In genomic region chr10:116741343-116741742, GRCm38 (mm10) we compare ENCODE assay signal across 25 mouse cellular contexts.
A peak's percentile ranks its signal among the peaks of the same experiment; 100 is the strongest.
DNase-seq lines count a peak whose midpoint lies in the region; ATAC-seq lines count a peak whose summit lies in the region.
"Had no signal": no experiment of that assay in that cellular context is flagged by ENCODE, and none has a peak within 500 bp of the region (broad histone marks: within the 10 kb centered on the region; RNA-seq: fewer than 3 reads in every experiment).

No protein-coding gene starts in this region.

- no peaks in the 10 kb centered on the region for H3K4me1 ChIP-seq in midbrain, embryonic 12.5 days
- no peaks in the 10 kb centered on the region for H3K4me1 ChIP-seq in midbrain, embryonic 16.5 days (ENCODE audit: control insufficient read depth, insufficient read depth, low read length)
- H3K4me1 ChIP-seq in embryonic facial prominence, embryonic 14.5 days (ENCODE audit: control insufficient read depth, insufficient read depth, low read length), result peaks cover 28% of the 10 kb centered on the region
- peaks cover 20% of the 10 kb centered on the region for H3K4me1 ChIP-seq in limb, embryonic 12.5 days (replicated peaks)
- H3K4me1 ChIP-seq: lung, embryonic 15.5 days; megakaryocyte, embryonic 14.5 days; stomach, embryonic 15.5 days had no signal

- no peak overlapping the region for H3K27ac ChIP-seq in midbrain, embryonic 12.5 days (replicated peaks)
- no peak overlapping the region for H3K27ac ChIP-seq in midbrain, embryonic 16.5 days (ENCODE audit: low read length)
- no peak overlapping the region for H3K27ac ChIP-seq in embryonic facial prominence, embryonic 14.5 days (replicated peaks; ENCODE audit: low read depth, low read length)
- H3K27ac ChIP-seq in limb, embryonic 12.5 days, result no peak overlapping the region
- H3K27ac ChIP-seq: heart, embryonic 10.5 days; hindbrain, embryonic 14.5 days; lung, embryonic 15.5 days; stomach, embryonic 15.5 days had no signal

- WGBS in midbrain, embryonic 12.5 days, result 80% methylated on average over 6 of the region's 6 CpGs
- 78% methylated on average over 6 of the region's 6 CpGs for WGBS in midbrain, embryonic 16.5 days
- 28% methylated on average over 6 of the region's 6 CpGs for WGBS in embryonic facial prominence, embryonic 14.5 days
- WGBS in limb, embryonic 12.5 days, result 22% methylated on average over 6 of the region's 6 CpGs

- H3K9me3 ChIP-seq in midbrain, embryonic 12.5 days, result no peaks in the 10 kb centered on the region
- H3K9me3 ChIP-seq in midbrain, embryonic 16.5 days (replicated peaks; ENCODE audit: control insufficient read depth, low read length, poor library complexity, severe bottlenecking), result no peaks in the 10 kb centered on the region
- no peaks in the 10 kb centered on the region for H3K9me3 ChIP-seq in embryonic facial prominence, embryonic 14.5 days (ENCODE audit: control insufficient read depth, low read length)
- no peaks in the 10 kb centered on the region for H3K9me3 ChIP-seq in limb, embryonic 12.5 days
- H3K9me3 ChIP-seq: heart, embryonic 10.5 days; limb, embryonic 13.5 days; lung, embryonic 15.5 days; stomach, embryonic 15.5 days had no signal

- peak; percentile 58 for DNase-seq in embryonic facial prominence, embryonic 14.5 days (ENCODE audit: low spot score)
- DNase-seq in thymus, adult 18-20 months, result no peak
- no peak for DNase-seq in cerebellum, adult 8-10 months
- DNase-seq: adrenal gland, postnatal 10 days; cerebellum, adult 2 months; cerebellum, postnatal 36 days; forebrain, postnatal 0 days; gastrocnemius, adult 2 months; heart, postnatal 4 days; kidney, adult 18-20 months; lung, postnatal 36 days; right cerebral cortex, adult 18-20 months; thymus, postnatal 36 days had no signal

- no peaks in the 10 kb centered on the region for H3K27me3 ChIP-seq in midbrain, embryonic 12.5 days
- H3K27me3 ChIP-seq in midbrain, embryonic 16.5 days (ENCODE audit: control insufficient read depth, insufficient read depth, low read depth, low read length), result no peaks in the 10 kb centered on the region
- H3K27me3 ChIP-seq in embryonic facial prominence, embryonic 14.5 days (replicated peaks; ENCODE audit: control insufficient read depth, insufficient read depth, low read length), result no peaks in the 10 kb centered on the region
- no peaks in the 10 kb centered on the region for H3K27me3 ChIP-seq in limb, embryonic 12.5 days
- H3K27me3 ChIP-seq: limb, embryonic 13.5 days; lung, embryonic 15.5 days; megakaryocyte, embryonic 14.5 days; stomach, embryonic 15.5 days had no signal

- H3K9ac ChIP-seq in midbrain, embryonic 12.5 days (replicated peaks), result no peak overlapping the region
- H3K9ac ChIP-seq in midbrain, embryonic 16.5 days (ENCODE audit: low read depth, low read length), result no peak overlapping the region
- no peak overlapping the region for H3K9ac ChIP-seq in embryonic facial prominence, embryonic 14.5 days (ENCODE audit: low read depth, low read length)
- H3K9ac ChIP-seq in limb, embryonic 12.5 days (replicated peaks), result no peak overlapping the region
- H3K9ac ChIP-seq: forebrain, postnatal 0 days; hindbrain, embryonic 14.5 days; limb, embryonic 13.5 days; lung, embryonic 15.5 days; stomach, embryonic 15.5 days had no signal

- H3K4me3 ChIP-seq in midbrain, embryonic 12.5 days, result no peak overlapping the region
- H3K4me3 ChIP-seq in midbrain, embryonic 16.5 days (ENCODE audit: low read depth, low read length), result no peak overlapping the region
- no peak overlapping the region for H3K4me3 ChIP-seq in embryonic facial prominence, embryonic 14.5 days (ENCODE audit: low read depth, low read length)
- H3K4me3 ChIP-seq in limb, embryonic 12.5 days (replicated peaks), result no peak overlapping the region
- H3K4me3 ChIP-seq: gastrocnemius, adult 2 months; limb, embryonic 13.5 days; lung, embryonic 15.5 days; megakaryocyte, embryonic 14.5 days; stomach, embryonic 15.5 days had no signal

- no peak overlapping the region for H3K4me2 ChIP-seq in midbrain, embryonic 12.5 days (replicated peaks)
- no peak overlapping the region for H3K4me2 ChIP-seq in midbrain, embryonic 16.5 days (ENCODE audit: low read length)
- H3K4me2 ChIP-seq in embryonic facial prominence, embryonic 14.5 days (ENCODE audit: low read depth, low read length), result no peak overlapping the region
- no peak overlapping the region for H3K4me2 ChIP-seq in limb, embryonic 12.5 days
- H3K4me2 ChIP-seq: hindbrain, embryonic 14.5 days; limb, embryonic 13.5 days; lung, embryonic 15.5 days; stomach, embryonic 15.5 days had no signal

- no peaks in the 10 kb centered on the region for H3K36me3 ChIP-seq in midbrain, embryonic 12.5 days
- no peaks in the 10 kb centered on the region for H3K36me3 ChIP-seq in midbrain, embryonic 16.5 days (ENCODE audit: control insufficient read depth, insufficient read depth, low read length)
- H3K36me3 ChIP-seq in embryonic facial prominence, embryonic 14.5 days (ENCODE audit: control insufficient read depth, insufficient read depth, low read length), result no peaks in the 10 kb centered on the region
- H3K36me3 ChIP-seq in limb, embryonic 12.5 days, result no peaks in the 10 kb centered on the region
- H3K36me3 ChIP-seq: heart, embryonic 10.5 days; limb, embryonic 13.5 days; lung, embryonic 15.5 days; stomach, embryonic 15.5 days had no signal

- ATAC-seq in midbrain, embryonic 12.5 days (ENCODE audit: low FRiP score, low read depth), result peak; percentile 34; the same call in 1 of the 2 replicates
- ATAC-seq in midbrain, embryonic 16.5 days, result no peak
- no peak for ATAC-seq in embryonic facial prominence, embryonic 14.5 days (ENCODE audit: low read depth)
- ATAC-seq in limb, embryonic 12.5 days (ENCODE audit: insufficient number of reproducible peaks, insufficient read depth, low FRiP score, low TSS enrichment, low read depth), result 0 out of 2 replicates have a peak, but pooled peaks have one; percentile 40
- no peak for ATAC-seq in frontal cortex, adult (ENCODE audit: low TSS enrichment)
- ATAC-seq: activated CD4-positive, CD25-positive, alpha-beta regulatory T cell, adult 4 months; forebrain, postnatal 0 days; inflammation-experienced regulatory T-cells, adult 6 months had no signal

Comparison
In these comparisons a context has a peak if more than half of its experiments do, and no peak if none do; other contexts are left out.
1. ATAC-seq: peak in midbrain, embryonic 12.5 days (single experiment) and limb, embryonic 12.5 days (single experiment); none in midbrain, embryonic 16.5 days (single experiment), embryonic facial prominence, embryonic 14.5 days (single experiment) and frontal cortex, adult (single experiment).